Mouse (Mus musculus): Measurements from ENCODE around the gene Cysrt1.

DNA sequence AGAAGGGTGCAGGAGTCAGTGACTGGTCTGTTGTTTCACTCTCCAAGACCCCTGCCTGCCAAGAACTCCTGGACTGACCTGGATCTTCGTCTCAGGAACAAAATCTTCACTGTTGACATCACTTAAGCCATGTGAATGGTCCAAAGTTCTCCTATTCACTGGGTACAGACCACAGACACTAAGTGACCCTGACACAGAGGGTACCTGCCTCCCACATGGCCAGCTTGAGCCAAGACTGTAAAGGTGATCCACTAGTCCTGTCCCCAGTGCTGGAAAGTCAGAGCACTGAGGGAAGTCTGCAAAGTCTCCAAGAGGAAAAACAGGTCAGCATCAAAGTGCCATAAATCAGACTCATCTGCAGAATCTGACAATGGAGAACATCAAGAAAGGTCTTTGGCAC lies 34.7 kb downstream of the Cysrt1 start:
- TF ChIP-seq CTCF (conservative IDR thresholded peaks at IDR 0.05; ENCODE audit: low read length) (no peak), POU5F1 (IDR thresholded peaks at IDR 0.05; ENCODE audit: borderline replicate concordance, low read length) (no peak)
